Mouse (Mus musculus) forelimb bud, embryonic 11.5 days (tissue): ENCODE measurements around the gene Ninj1.
A peak's percentile ranks its signal among the peaks of the same experiment; 100 is the strongest.

Experiments
- DNase-seq: peaks from one replicate; pipeline ENCODE4 v3.0.0-alpha.2; 2012; ENCODE audit warnings: low read depth, low spot score

The Ninj1 gene

GRCm38 (mm10) chr13:49187288-49188218 is at the start of gene Ninj1:
Gene Ninj1, plus strand, starts transcription at chr13:49187485.
- peak; percentile 55 for DNase-seq

- no peak for DNase-seq
Observed at GRCm38 (mm10) chr13:49140567-49140966, 46.7 kb upstream of the Ninj1 start.

- no peak for DNase-seq
Observed at GRCm38 (mm10) chr13:49142396-49142795, 44.9 kb upstream of the Ninj1 start.

GRCm38 (mm10) chr13:49143323-49143722 is 44.0 kb upstream of the Ninj1 start:
- DNase-seq: no peak

- no peak for DNase-seq
Observed at GRCm38 (mm10) chr13:49144451-49144850, 42.8 kb upstream of the Ninj1 start.

- no peak for DNase-seq
Observed at GRCm38 (mm10) chr13:49145396-49145795, 41.9 kb upstream of the Ninj1 start.

- no peak for DNase-seq
Observed at GRCm38 (mm10) chr13:49146040-49146697, 41.1 kb upstream of the Ninj1 start.

GRCm38 (mm10) chr13:49146698-49147006 is 40.6 kb upstream of the Ninj1 start:
- DNase-seq: no peak

- DNase-seq: peak; percentile 20
Observed at GRCm38 (mm10) chr13:49147007-49147857, 40.1 kb upstream of the Ninj1 start.

GRCm38 (mm10) chr13:49147858-49148226 is 39.4 kb upstream of the Ninj1 start, which contains the start of gene Wnk2:
Gene Wnk2, minus strand, starts transcription at chr13:49148014.
- peak; percentile 26 for DNase-seq

- no peak for DNase-seq
Observed at GRCm38 (mm10) chr13:49148687-49149086, 38.6 kb upstream of the Ninj1 start.

GRCm38 (mm10) chr13:49154028-49154427 is 33.3 kb upstream of the Ninj1 start:
- no peak for DNase-seq

GRCm38 (mm10) chr13:49154621-49155020 is 32.7 kb upstream of the Ninj1 start:
- no peak for DNase-seq

GRCm38 (mm10) chr13:49156645-49157044 is 30.6 kb upstream of the Ninj1 start:
- DNase-seq: no peak

- DNase-seq: no peak
Observed at GRCm38 (mm10) chr13:49158040-49158713, 29.1 kb upstream of the Ninj1 start.

GRCm38 (mm10) chr13:49161236-49161635 is 26.0 kb upstream of the Ninj1 start:
- no peak for DNase-seq

- DNase-seq: no peak
Observed at GRCm38 (mm10) chr13:49162722-49163121, 24.6 kb upstream of the Ninj1 start.

- no peak for DNase-seq
Observed at GRCm38 (mm10) chr13:49163645-49164044, 23.6 kb upstream of the Ninj1 start.

GRCm38 (mm10) chr13:49167081-49167480 is 20.2 kb upstream of the Ninj1 start:
- no peak for DNase-seq

GRCm38 (mm10) chr13:49169448-49170207 is 17.7 kb upstream of the Ninj1 start:
- peak; percentile 73 for DNase-seq

- no peak for DNase-seq
Observed at GRCm38 (mm10) chr13:49170623-49171022, 16.7 kb upstream of the Ninj1 start.
